Mouse (Mus musculus): Measurements from ENCODE around the gene Klk1.

DNA sequence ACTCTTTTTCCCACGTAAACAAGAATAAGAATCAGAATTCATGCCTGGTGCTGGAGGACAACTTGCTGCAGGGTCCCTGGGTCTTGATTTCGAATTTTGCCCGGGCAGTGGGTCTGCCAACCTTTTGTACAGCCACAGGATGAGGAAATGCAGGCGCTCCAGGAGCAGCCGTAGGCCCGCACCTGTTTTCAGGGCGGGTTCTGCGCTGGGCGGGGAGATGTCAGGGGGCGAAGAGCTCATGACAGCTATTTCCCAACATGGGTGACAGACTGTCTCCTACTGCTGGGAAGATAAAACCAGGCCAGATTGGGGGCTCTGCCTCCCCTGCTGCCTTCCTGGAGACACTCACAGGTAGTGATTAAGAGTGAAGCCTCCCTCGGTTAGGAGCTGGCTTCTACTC, 48.9 kb downstream of the Klk1 start:
- TF ChIP-seq POLR2A (IDR thresholded peaks at IDR 0.05; ENCODE audit: insufficient read length, low read depth) (no peak), SRF (IDR thresholded peaks at IDR 0.05; ENCODE audit: control insufficient read depth, insufficient read length, low read depth) (no peak)

Measured in myocyte (in vitro differentiated cells).